Mouse (Mus musculus) cerebellum, adult 11-12 months (tissue): ENCODE measurements around the gene Zswim7.

ENCODE experiments used
- DNase-seq: peaks from one replicate; pipeline ENCODE4 v3.0.0; 2022

Zswim7 gene

GRCm38 (mm10) chr11:62251047-62251446 lies 30.1 kb downstream of the Zswim7 start:
- DNase-seq: no peak

GRCm38 (mm10) chr11:62249266-62250037 lies 31.7 kb downstream of the Zswim7 start:
- peak; percentile 13 for DNase-seq

- peak; percentile 9 for DNase-seq
Observed at GRCm38 (mm10) chr11:62248401-62249244, 32.6 kb downstream of the Zswim7 start, which contains the start of gene Adora2b. Adora2b (plus strand) TSS chr11:62248984.

- DNase-seq: no peak
Observed at GRCm38 (mm10) chr11:62247759-62248400, 33.3 kb downstream of the Zswim7 start.

DNA sequence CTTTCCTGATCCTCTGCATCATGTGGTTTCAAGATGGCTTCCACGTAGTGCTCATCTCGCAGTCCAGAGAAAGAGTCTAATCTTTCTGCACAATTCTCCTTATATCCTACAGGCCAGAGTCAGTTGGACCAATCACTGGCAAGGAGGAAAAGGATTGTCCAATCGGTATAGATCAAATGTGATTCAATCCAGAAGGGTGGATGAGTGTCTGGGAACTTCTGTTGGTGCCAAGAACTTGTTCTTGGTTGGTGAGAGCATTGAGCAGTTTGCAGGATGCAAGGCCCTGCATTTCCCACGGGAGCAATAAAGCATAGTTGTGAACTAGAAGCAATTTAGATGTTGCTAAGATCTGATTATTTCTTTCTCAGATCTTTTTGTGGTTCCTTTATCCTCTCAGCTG lies 36.7 kb downstream of the Zswim7 start:
- DNase-seq: no peak

DNA sequence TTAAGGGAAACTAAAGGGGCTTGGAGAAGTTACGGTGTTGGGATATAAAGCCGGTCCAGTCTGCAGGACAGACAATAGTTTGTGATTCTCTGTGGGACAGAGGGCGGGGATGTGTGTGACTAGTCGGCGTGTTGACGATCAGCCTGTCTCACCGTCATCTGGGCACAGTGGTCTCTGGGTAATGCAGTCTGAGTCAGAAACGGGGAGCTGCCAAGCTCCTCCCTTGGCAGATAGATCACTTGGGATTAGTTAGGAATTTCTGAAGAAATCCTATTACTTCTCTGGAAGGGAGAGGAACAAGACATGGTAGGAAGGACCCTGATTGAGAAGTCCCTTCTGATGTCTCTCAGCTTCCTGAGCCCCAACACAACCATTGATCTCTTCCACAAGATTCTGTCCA lies 37.3 kb downstream of the Zswim7 start:
- no peak for DNase-seq

DNA sequence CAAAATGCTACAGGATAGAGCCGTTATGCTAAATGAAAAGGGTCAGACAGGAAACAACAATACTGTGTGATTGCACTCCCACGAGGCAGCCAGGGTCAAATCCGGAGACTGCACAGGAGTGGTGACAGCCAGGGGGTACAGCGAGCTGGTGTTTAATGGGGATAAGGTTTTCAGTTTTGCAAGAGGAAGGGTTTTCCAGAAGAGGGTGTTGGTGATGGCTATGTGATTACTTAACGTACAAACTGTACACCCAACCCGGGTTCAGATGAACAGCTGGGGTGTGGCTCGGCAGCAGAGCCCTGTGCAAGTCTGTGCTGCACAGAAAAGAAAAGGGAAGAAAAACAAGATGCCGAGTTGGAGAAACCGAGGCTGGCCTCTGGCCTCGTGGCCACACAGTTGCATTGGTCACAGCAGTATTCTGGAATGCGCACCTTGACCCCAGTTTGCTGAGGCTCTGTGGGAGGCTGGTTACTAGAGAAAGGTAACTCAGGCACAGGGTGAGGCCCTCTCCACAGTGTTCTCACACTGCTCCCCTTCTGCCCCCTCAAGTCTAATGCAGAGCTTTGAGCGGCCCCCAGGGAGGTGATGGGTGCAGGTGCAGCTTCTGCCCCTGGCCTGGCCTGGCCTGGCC lies 40.4 kb downstream of the Zswim7 start:
- no peak for DNase-seq

DNA sequence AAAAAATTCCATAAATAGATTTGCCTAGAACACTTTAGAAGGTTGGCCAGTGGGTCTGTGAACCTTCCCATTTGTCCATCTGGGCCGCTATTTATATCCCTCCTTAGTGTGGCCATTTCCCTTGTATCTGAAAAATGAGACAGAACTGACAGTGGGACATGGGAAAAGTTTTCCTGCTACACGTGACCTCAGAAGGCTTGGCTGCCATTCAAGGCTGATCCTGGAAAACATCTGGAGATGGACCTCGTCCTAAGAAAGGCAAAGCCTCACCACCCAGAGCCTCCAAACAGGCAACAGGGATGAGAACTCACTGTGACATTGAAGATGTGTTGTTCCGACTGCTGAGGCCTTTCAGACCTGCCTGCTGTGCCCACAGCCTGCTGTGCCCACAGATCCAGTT lies 56.4 kb downstream of the Zswim7 start:
- DNase-seq: no peak

DNA sequence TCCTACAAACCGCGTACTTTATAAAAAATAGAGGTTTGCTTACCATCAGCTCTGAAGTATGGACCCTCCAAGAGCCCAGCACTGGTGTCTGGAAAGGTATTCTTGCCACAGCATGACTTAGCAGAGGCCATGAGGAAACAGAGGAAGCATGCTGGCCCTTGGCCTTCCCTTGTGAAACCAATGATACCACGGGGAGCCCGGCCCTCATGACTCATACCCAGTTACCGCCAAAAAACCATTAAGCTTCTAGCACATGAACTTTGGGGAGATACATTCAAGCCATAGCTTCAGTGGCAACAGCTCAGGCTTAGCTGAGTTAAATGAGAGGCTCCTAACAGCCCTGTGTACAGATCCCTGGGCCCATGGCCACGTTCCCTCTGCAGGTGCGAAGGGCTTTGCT lies 57.2 kb downstream of the Zswim7 start:
- peak; percentile 19 for DNase-seq

GRCm38 (mm10) chr11:62223416-62223815 lies 57.8 kb downstream of the Zswim7 start:
- DNase-seq: no peak

DNA sequence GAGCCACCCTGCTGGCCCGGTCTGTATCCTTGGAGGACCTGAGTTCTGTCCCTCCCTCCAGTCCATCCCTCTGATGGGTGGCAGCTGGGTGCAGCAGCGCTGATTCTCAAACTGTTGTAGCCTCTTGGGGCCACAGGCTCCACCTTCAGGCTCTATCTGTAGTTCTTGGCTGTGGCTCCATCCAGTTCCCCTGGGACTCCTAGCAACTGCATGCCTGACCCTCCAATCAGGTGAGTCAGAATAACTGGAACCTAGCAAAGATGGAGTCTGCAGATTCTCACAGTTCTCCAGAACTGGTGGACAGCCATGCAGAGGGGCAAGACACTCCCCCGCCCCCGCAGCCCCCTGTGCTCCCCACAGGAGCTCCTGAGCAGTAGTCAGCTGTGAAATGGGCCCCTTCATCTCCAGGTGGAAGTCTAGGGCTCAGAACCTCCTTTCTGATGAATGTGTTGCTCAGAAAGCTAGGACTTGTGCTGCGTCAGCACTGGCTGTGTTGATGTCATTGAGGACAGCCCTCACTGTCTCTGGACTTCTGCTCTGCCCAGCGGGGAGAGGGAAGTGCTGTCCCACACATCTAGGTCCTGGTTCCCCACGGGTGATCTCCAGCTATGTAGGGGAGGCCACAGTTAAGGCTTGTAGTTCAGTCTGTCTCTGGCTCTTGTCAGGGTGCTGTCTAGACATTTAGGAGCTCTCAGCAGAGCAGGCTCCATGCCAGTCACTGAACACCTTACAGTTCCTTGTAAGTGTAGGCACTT lies 60.2 kb downstream of the Zswim7 start:
- no peak for DNase-seq

DNA sequence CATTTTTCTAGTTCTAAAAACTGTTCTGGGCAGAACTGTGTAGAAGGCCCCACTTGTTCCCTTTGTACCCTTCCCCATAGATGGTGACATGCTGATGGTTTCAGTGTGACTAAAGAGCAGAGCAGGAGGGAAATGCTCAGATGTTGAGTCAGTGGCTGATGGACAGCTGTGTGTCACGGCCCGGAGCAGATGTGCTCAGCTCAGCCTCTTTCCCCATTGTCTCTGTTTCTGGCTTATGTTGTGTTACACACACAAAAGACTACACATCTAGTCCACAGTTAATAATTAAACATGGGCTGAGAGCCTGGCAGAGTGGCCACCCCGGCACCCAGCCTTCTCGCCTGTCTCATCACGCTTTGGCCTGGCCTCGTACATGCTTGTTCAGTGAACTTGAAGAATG lies 63.4 kb downstream of the Zswim7 start:
- no peak for DNase-seq
